Mouse (Mus musculus): Measurements from ENCODE around the gene Rcan3. TPM values are rescaled to one million over a fixed set of nuclear protein-coding genes. Genes with fewer than 3 reads are reported as not detected.

Gene Rcan3
- total RNA-seq, 1 experiment from 2014 or later: 15.8 TPM

Small RNA genes within 50 kb of the gene (microRNA-seq; reads per million reads assigned to microRNA genes)
- 177 to 236 reads per million in 2 experiments for gene Mir700

Other genes starting within 250 kb of the Rcan3 start
- gene Clic4, start 161.0 kb downstream of the Rcan3 start, total RNA-seq (2021): 95.7 and 116 TPM in 2 replicates
- gene Srrm1, start 80.5 kb downstream of the Rcan3 start, total RNA-seq (2021): 120 and 136 TPM in 2 replicates
- 1.2 TPM in 1 of 2 replicates, not detected in the other for gene Ncmap, start 35.6 kb downstream of the Rcan3 start, total RNA-seq (2021)
- gene Stpg1, start 60.9 kb upstream of the Rcan3 start, total RNA-seq (2021): 0.19 and 1.1 TPM in 2 replicates
- gene Nipal3, start 61.2 kb upstream of the Rcan3 start, total RNA-seq (2021): 15.5 and 15.8 TPM in 2 replicates
- 0.23 and 0.37 TPM in 2 replicates for gene Grhl3, start 139.8 kb upstream of the Rcan3 start, total RNA-seq (2021)

Measured in adrenal gland, postnatal 14 days (tissue).